Mouse (Mus musculus) mouse trophoblast stem cell (cell line): ENCODE measurements around the gene Plcz1.

Experiments used
- in situ Hi-C, 2 experiments: fragments of 300-500 bp; cut with MseI, MboI; formaldehyde crosslinking; loops; 2 replicates in 1 of 2; 3 replicates in 1 of 2; pipeline ENCODE4 v1.15.1; 2025

The Plcz1 gene

GRCm38 (mm10) chr6:140041357-140041756 lies at the start of gene Plcz1:
Gene Plcz1, minus strand, starts transcription at chr6:140041457.
- in situ Hi-C loops, result no loop called here

- in situ Hi-C loops, result no loop called here
Observed at GRCm38 (mm10) chr6:140089855-140090254, 48.6 kb upstream of the Plcz1 start.

GRCm38 (mm10) chr6:140081739-140082138 lies 40.5 kb upstream of the Plcz1 start:
- in situ Hi-C loops, result no loop called here

GRCm38 (mm10) chr6:140080933-140081332 lies 39.7 kb upstream of the Plcz1 start:
- in situ Hi-C loops, result no loop called here

- in situ Hi-C loops, result no loop called here
Observed at GRCm38 (mm10) chr6:140069177-140069576, 27.9 kb upstream of the Plcz1 start.

- in situ Hi-C loops, result no loop called here
Observed at GRCm38 (mm10) chr6:140054271-140054928, 13.1 kb upstream of the Plcz1 start.

GRCm38 (mm10) chr6:140051476-140051875 lies 10.2 kb upstream of the Plcz1 start:
- in situ Hi-C loops, result no loop called here

GRCm38 (mm10) chr6:140040952-140041351 lies 305 bp downstream of the Plcz1 start, which contains the start of gene Capza3:
Gene Capza3, plus strand, starts transcription at chr6:140041252.
- in situ Hi-C loops, result no loop called here

- in situ Hi-C loops, result no loop called here
Observed at GRCm38 (mm10) chr6:140024404-140024803, 16.9 kb downstream of the Plcz1 start.

GRCm38 (mm10) chr6:140005181-140005580 lies 36.1 kb downstream of the Plcz1 start:
- in situ Hi-C loops, result no loop called here

- in situ Hi-C loops, result no loop called here
Observed at GRCm38 (mm10) chr6:139989597-139989996, 51.7 kb downstream of the Plcz1 start.

GRCm38 (mm10) chr6:139989075-139989474 lies 52.2 kb downstream of the Plcz1 start:
- in situ Hi-C loops, result no loop called here

- in situ Hi-C loops, result no loop called here
Observed at GRCm38 (mm10) chr6:139986564-139986963, 54.7 kb downstream of the Plcz1 start.

GRCm38 (mm10) chr6:139984069-139984468 lies 57.2 kb downstream of the Plcz1 start:
- in situ Hi-C loops, result no loop called here

- in situ Hi-C loops, result no loop called here
Observed at GRCm38 (mm10) chr6:139981061-139981460, 60.2 kb downstream of the Plcz1 start.

GRCm38 (mm10) chr6:139978114-139978513 lies 63.1 kb downstream of the Plcz1 start:
- in situ Hi-C loops, result no loop called here

- in situ Hi-C loops, result no loop called here
Observed at GRCm38 (mm10) chr6:139974668-139975067, 66.6 kb downstream of the Plcz1 start.

GRCm38 (mm10) chr6:139971608-139972298 lies 69.5 kb downstream of the Plcz1 start:
- in situ Hi-C loops, result no loop called here

- in situ Hi-C loops, result no loop called here
Observed at GRCm38 (mm10) chr6:139966684-139967083, 74.6 kb downstream of the Plcz1 start.

- in situ Hi-C loops, result no loop called here
Observed at GRCm38 (mm10) chr6:139964895-139965294, 76.4 kb downstream of the Plcz1 start.

- in situ Hi-C loops, result no loop called here
Observed at GRCm38 (mm10) chr6:139963775-139964174, 77.5 kb downstream of the Plcz1 start.

GRCm38 (mm10) chr6:139957531-139958241 lies 83.6 kb downstream of the Plcz1 start:
- in situ Hi-C loops, result no loop called here

- in situ Hi-C loops, result no loop called here
Observed at GRCm38 (mm10) chr6:139953596-139953995, 87.7 kb downstream of the Plcz1 start.
